Mouse (Mus musculus): ENCODE measurements around the gene Pspc1.

Pspc1 gene

GRCm38 (mm10) chr14:56778200-56778932 lies at the start of gene Pspc1:
Pspc1 (minus strand) TSS chr14:56778316.
- under 1% methylated on average over 36 of the region's 36 CpGs for WGBS

GRCm38 (mm10) chr14:56817616-56818015 lies 39.5 kb upstream of the Pspc1 start:
- WGBS = 23% methylated on average over 11 of the region's 11 CpGs

DNA sequence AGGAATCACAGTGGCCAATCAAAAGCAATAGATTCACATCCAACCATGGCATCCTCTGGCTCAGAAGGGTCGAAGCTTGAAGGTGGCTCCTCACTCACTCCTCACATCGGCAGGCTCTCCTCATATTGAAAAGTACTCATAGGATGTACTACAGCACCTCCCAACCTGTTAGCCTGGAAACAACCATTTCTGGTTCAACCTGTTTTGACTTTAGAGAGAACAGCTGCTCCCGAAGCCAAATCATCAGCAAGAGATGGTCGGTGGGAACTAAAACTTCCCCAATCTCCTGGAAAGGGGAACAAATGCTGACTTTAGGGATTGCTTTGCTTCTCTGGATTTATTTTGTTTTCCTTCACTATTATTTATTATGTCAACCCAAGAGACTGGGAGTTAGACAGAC lies 39.0 kb upstream of the Pspc1 start:
- 89% methylated on average over 4 of the region's 4 CpGs for WGBS

DNA sequence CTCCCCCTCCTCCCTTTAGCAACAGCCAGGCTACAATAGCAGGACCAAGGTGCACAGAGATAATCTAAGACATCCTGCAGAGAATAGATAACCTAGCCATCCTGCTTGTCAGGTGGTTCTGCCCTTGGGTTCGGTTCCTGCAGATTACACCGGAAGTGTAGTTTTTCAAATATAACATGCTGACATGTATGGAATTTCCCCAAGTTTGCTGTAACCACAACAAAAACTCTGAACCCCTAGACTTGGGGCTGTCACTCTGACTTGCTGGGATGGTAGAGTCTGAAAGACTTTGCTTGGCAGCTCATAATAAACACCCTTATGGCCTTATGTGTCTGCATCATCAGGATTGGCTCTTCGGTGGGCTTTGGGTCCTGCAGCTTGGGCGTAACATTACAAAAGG lies 38.4 kb upstream of the Pspc1 start:
- 96% methylated on average over 4 of the region's 4 CpGs for WGBS

DNA sequence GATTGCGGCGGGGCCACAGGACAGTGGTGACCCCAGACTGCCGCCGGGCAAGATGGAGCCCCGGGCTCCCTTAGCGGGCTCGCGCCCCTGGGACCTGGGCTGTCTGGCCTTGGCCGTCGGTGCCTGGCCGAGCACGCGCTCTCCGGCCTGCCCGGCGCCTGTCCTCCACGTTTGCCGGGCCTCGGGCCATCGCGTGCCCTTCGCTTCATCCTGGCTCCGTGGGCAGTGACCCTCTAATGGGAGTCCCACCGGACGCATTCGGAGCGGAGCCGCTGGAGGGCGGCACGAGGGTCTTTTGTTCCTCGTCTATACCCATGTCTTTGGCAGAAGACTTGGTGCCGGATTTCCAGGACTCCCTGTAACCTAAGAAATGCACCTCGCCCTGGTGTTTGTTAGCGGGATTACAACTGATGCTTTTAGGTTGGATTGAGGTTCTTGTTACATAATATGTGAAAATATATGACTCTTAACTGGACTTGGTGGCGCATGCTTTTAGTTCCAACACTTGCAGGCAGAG lies 34.5 kb upstream of the Pspc1 start:
- WGBS = 1% methylated on average over 35 of the region's 35 CpGs

DNA sequence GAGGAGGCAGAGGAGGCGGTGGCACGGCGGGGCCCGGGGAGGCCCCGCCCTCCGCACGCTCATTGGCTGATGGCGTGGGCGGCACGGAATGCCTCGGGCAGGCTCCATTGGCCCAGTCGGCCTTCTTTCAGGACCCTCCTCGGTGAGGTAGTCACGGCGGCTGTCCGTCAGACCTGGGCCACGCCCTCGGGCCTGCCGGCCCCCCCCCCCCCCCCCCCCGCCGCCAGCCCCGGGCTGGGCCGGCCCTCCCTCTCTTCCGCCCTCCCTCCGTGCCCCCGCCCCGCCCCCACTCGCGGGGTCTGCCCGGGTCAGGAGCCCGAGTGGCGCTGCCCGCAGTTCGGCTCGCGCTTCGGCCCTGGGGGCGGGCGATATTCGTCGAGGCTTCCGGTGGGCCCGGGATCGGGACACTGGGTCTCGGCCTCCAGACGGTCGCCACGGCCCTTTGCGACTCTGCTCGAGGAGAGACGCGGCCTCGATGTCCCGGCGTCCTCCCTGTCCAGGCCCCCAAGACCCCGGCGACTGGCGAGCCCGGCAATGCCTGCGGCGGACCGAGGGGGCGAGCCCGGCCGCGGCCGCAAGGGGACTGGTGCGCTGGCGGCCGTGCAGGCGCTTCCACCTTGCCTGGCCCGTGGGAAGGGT lies 33.7 kb upstream of the Pspc1 start, which contains the start of gene Zmym5:
Zmym5 (minus strand) TSS at position 16 of the 639 bp plus-strand sequence.
- under 1% methylated on average over 38 of the region's 72 CpGs for WGBS

- under 1% methylated on average over 42 of the region's 86 CpGs for WGBS
Observed at GRCm38 (mm10) chr14:56810781-56811690, 32.9 kb upstream of the Pspc1 start.

DNA sequence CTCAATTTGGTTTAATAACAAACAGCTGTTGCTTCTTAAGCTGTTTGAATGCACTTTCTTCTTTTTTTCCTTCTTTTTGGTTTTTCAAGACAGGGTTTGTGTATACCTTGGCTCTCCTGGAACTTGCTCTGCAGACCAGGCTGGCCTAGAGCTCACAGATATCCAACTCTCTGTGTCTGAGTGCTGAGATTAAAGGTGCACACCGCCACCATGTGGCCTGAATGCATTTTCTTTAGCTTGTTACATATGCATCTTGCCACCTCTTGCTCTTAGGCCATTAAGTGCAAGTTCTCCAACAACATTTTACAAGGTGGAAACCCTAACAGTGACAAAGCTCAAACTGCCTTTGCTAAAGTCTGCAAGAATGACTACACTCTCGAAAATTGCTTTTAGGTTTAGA lies 15.1 kb upstream of the Pspc1 start:
- WGBS = 48% methylated on average over 2 of the region's 2 CpGs

GRCm38 (mm10) chr14:56784575-56784974 lies 6.5 kb upstream of the Pspc1 start:
- WGBS = 66% methylated on average over 1 of the region's 1 CpGs

DNA sequence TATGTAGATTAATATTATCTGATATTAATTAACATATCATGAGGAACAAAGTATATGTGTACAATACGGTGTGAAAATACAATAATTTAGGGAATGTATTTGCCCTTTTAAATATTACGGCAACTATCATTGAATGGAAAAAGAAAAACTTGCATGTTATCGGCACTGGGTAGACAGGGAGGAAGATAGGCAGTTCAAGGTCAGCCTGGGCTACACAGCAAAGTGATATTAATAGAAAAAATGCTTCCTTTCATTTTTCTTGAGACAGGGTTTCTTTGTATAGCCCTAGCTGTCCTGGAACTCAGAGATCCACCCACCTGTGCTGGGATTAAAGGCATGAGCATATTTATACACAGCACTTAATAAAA lies 801 bp upstream of the Pspc1 start:
- WGBS = 36% methylated on average over 3 of the region's 3 CpGs

DNA sequence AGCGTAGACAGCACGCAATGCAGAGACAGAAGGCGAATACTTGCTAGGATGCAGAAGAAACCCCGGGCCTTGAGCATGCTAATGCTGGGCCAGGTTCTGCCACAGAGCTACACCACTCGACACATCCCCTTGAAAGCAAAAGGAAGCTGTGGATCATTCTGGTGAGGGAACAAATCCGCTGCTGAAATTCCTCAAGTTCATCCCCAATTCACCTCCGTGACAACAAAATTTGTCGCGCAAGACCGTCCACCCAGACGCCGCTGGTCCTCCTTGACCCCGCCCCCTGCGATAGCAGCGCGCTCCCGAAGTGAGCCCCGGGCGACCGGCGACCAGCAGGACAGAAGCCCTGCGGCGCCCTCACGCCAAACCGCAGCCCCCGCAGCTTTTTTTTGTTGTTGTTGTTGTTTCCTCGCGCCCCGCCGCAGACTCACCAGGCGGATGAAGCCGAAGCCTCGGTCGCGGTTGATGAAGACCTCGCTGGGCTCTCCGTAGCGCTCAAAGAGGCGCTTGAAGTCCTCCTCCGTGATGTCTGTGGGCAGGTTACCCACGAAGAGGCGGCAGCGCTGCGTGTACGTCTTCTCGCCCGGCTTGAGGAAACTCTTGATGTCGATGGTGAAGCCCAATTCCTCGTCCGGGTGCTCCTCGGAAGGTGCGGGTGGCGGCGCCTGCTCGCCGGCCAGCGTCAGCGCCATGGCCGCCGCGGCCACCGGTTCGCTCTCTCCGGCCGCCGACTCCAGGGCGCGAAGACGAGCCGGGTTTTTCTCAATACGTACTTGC lies 568 bp downstream of the Pspc1 start:
- WGBS = under 1% methylated on average over 71 of the region's 71 CpGs

DNA sequence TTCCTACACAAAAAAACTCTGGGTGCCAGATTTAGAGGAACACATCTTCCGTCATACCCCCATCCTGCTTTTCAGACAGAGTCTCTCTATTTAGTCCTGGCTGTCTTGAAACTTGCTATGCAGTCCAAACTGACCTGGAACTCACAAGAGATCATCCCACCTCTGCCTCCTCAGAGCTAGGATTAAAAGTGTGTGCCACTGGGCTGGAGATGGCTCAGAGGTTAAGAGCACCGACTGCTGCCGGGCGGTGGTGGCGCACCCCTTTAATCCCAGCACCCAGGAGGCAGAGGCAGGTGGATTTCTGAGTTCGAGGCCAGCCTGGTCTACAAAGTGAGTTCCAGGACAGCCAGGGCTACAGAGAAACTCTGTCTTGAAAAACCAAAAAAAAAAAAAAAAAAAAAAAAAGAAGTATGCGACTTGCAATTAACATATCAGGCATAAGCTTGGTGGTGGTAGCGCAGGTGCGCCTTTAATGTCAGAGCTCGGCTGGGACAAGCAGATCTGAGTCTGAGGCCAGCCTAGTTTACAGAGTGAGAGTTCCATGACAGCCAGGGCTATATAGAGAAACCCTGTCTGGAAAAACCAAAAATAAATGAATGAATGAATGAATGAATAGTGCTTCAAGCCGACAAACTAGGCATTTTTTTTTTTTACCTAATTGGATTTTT lies 1.4 kb downstream of the Pspc1 start:
- WGBS = 17% methylated on average over 11 of the region's 11 CpGs

DNA sequence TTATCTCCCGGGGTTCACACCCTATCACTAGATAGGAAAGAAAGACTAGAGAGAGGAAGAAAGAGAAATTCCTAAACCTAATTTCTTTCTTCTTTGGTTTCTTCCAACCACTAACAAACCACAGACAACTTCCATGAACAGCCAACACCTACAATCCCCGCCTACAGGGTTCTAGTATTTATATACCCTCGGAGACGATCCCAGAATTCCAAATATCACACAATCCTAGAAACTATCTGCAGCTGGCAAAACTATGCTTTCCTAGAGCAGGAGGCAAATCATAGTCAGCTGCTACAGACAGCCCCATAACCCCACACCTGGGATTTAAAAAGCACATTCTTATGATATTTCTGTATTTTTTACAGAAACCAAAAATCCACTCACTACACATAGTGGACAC lies 2.7 kb downstream of the Pspc1 start:
- 40% methylated on average over 4 of the region's 4 CpGs for WGBS

- WGBS = 91% methylated on average over 2 of the region's 2 CpGs
Observed at GRCm38 (mm10) chr14:56766438-56766837, 11.7 kb downstream of the Pspc1 start.

DNA sequence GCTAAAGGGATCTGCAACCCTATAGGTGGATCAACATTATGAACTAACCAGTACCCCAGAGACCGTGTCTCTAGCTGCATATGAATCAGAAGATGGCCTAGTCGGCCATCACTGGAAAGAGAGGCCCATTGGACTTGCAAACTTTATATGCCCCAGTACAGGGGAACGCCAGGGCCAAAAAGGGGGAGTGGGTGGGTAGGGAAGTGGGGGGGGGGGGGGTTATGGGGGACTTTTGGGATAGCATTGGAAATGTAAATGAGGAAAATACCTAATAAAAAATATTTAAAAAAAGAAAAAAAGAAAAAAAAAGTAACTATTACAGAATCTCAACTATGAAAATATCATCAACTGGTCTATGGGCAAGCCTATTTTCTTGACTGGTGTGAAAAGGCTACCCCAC lies 13.0 kb downstream of the Pspc1 start:
- WGBS = 91% methylated on average over 3 of the region's 3 CpGs

DNA sequence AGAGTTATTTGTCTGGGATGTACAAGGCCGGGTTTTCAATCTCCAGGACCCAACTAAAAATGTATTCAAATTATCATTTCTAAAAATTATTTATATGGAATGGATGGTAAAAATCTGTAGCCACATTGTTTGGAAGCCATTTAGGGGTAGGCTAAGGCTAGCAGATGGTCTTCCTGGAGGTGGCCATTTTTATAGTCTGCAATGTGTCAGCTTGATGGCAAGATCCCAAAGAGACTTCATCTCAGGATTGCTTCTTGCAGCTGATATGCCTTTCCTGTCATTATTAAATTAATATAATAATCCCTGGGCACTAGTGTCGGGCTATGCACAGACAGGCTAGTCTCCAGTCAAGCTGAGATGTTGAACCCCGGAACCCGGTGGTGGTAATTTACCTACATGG lies 26.8 kb downstream of the Pspc1 start:
- 89% methylated on average over 4 of the region's 4 CpGs for WGBS

- WGBS = 96% methylated on average over 1 of the region's 1 CpGs
Observed at GRCm38 (mm10) chr14:56740175-56740574, 37.9 kb downstream of the Pspc1 start.

- 80% methylated on average over 1 of the region's 1 CpGs for WGBS
Observed at GRCm38 (mm10) chr14:56726493-56726892, 51.6 kb downstream of the Pspc1 start.

GRCm38 (mm10) chr14:56705687-56706086 lies 72.4 kb downstream of the Pspc1 start:
- WGBS = 73% methylated on average over 4 of the region's 4 CpGs

- 92% methylated on average over 4 of the region's 4 CpGs for WGBS
Observed at GRCm38 (mm10) chr14:56702644-56703043, 75.5 kb downstream of the Pspc1 start.

DNA sequence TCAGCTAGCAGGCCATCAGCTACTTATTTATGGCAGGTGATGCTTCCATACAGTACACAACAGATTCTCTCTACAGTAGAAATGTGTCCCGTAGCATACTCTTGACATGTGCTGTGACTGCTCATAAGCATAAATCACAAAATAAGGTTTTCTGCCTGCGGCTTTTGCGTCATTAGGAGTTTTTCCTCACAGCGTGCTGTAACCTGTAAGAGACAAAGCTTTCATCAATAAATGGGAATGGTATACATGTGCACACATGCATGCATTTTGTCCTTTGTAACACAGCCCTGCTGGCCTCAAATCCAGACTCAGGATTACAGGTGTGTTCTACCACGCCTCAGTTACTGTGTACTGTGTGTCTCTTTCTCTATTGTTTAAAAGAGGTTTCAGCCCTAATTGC lies 80.3 kb downstream of the Pspc1 start:
- WGBS = 89% methylated on average over 5 of the region's 5 CpGs

Data from cerebral cortex, adult 2 months (tissue).